Mouse (Mus musculus) small intestine, adult 2 months (tissue): Measurements from ENCODE around the gene Apof. TPM values are rescaled to one million over a fixed set of nuclear protein-coding genes. Genes with fewer than 3 reads are reported as not detected.
A peak's percentile ranks its signal among the peaks of the same experiment; 100 is the strongest.

Experiments
- H3K27ac ChIP-seq: fragments of 200-500 bp; 2 replicates; pipeline ENCODE4 v1.5.1; 2012; ENCODE audit warnings: low read depth, low read length, control low read depth, inconsistent platforms; ENCODE audit not compliant: insufficient read depth
- H3K27me3 ChIP-seq: fragments of 200-500 bp; 2 replicates; pipeline ENCODE4 v1.6.1; 2012; ENCODE audit warnings: mild to moderate bottlenecking, moderate library complexity, low read length, inconsistent platforms; ENCODE audit not compliant: control insufficient read depth, insufficient read depth
- H3K36me3 ChIP-seq: fragments of 200-500 bp; 2 replicates; pipeline ENCODE4 v1.6.1; 2012; ENCODE audit warnings: mild to moderate bottlenecking, low read length, control low read depth, inconsistent platforms; ENCODE audit not compliant: control insufficient read depth, insufficient read depth
- H3K4me1 ChIP-seq: fragments of 200-500 bp; 2 replicates; pipeline ENCODE4 v1.6.1; 2012; ENCODE audit warnings: low read length, inconsistent platforms, mixed read lengths; ENCODE audit not compliant: control insufficient read depth, insufficient read depth, insufficient read length
- H3K4me3 ChIP-seq: fragments of 200-500 bp; 2 replicates; pipeline ENCODE4 v1.5.1; 2012; ENCODE audit warnings: low read depth, mild to moderate bottlenecking, control low read depth, inconsistent platforms, low read length, moderate library complexity
- CTCF ChIP-seq: fragments of 200-500 bp; IDR thresholded peaks from 2 replicates; pipeline ENCODE4 v1.5.1; 2012; ENCODE audit warnings: low read depth, mild to moderate bottlenecking, control low read depth, inconsistent platforms, low read length, moderate library complexity, mixed read lengths; ENCODE audit not compliant: insufficient replicate concordance, insufficient read length; ENCODE audit errors: extremely low read depth
- POLR2A ChIP-seq: fragments of 200-500 bp; IDR thresholded peaks from 2 replicates; pipeline ENCODE4 v1.6.1; 2012; ENCODE audit warnings: low read depth, mild to moderate bottlenecking, control low read depth, inconsistent platforms, low read length, moderate library complexity
- WGBS: fragments of 180-500 bp; shearing (Covaris S2); methylation state at CpG from one replicate; pipeline ENCODE4 v1.1.7; 2018; 5-methylcytosine and 5-hydroxymethylcytosine counted together
- polyA plus RNA-seq: library from polyadenylated mRNA; depleted of rRNA; stranded (reverse); fragments of >200 nt; gene quantifications from 2 replicates; pipeline ENCODE4 v1.2.3, GENCODE M21; 2012

Gene Apof
- polyA plus RNA-seq, 1 experiment, result not detected

DNA sequence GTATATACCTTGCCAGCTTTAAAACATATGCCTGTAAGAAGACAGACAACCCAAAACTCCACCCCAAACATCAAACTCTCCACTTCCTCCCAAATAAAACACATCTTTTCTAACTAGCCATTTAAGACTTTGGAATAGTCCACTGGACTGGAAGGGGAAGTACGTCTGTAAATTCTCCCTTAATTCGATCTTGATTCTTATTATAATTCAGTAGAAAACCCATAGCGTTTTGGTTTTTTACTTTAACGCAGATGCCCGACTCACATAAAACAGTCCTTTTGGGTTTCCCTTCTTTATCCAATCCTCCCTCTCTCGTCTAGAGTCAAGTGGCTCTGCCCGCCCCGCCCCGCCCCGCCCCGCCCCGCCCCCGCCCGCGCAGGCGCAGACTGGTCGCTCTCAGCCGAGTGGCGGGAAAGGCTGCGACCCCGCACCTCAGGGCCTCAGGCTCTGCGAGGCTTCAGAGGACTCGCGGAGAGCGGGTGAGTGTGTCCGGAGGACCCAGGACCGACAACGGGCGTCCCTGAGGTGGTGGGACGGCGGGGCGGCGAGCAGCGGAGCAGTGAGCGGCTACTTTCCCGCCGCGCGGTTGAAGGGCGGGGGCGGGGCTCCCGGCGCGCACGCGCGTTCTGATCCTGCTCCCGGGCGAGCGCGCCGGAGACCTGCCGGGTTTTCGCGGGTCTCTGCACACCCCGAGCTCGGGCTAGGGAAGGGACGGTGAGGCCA lies 36.6 kb upstream of the Apof start, which contains the start of gene Timeless:
Gene Timeless, plus strand, starts transcription at position 369 of the 723 bp plus-strand sequence.
- under 1% methylated on average over 58 of the region's 58 CpGs for WGBS
- Histone ChIP-seq H3K27me3 (no peaks in the 10 kb centered on the region), H3K27ac (peak within 1 kb of the TSS; percentile 87), H3K36me3 (no peaks in the 10 kb centered on the region), H3K4me3 (peak within 1 kb of the TSS; percentile 93), H3K4me1 (no peaks in the 10 kb centered on the region)
- TF ChIP-seq POLR2A (peak; percentile 76; the same call in 1 of the 2 replicates), CTCF (no peak)

DNA sequence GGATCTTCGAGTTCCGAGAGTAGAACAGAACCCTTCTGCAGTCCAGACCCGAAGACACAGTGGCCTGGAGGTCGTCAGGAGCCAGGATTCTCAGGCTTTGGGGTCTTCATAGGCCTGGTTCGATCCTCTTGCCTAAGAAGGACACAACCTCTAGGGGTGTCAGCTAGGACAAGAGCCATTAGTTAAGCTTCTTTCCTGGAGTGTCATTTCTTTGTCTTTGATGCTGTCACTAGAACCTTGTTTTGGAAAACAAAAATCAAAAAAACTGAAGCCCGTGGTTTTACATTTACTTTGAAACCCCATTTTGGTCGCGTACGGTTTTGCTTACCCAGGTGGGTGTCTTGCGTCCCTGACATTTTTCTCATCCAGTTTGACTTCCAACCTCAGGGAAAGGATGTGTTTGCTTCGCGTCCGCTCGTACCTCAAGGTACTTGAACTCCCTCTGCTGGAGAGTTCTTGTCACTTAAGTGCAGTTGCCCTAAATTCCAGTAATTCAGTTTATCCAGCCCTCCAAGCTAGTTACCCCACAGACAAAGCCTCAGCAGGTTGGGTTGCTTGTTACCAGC lies 36.0 kb upstream of the Apof start:
- 0% methylated on average over 14 of the region's 14 CpGs for WGBS
- peak overlapping the region; percentile 87 for H3K27ac ChIP-seq
- H3K36me3 ChIP-seq, result no peaks in the 10 kb centered on the region
- H3K4me3 ChIP-seq, result peak overlapping the region; percentile 93
- no peaks in the 10 kb centered on the region for H3K4me1 ChIP-seq
- no peaks in the 10 kb centered on the region for H3K27me3 ChIP-seq
- TF ChIP-seq CTCF (peak; percentile 59; the same call in 1 of the 2 replicates), POLR2A (no peak)

DNA sequence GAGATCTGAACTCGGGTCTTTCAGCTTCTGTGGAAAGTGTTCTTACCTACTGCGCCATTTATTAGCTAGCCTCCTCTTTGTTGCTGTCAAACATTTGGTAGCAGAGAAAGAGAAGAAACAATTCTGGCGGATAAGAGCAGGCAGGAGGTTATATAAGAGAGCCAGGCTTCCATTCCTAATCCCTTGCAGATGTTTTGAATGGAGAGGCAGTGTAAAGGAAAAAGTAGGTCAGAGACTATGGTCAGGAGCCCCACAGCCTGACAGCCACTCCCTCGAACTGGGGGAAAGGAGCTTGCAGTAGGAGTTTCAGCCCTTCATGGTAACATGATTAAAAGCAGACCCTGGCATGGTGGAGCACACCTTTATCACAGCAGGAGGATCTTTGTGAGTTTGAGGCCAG lies 32.1 kb upstream of the Apof start:
- 69% methylated on average over 4 of the region's 4 CpGs for WGBS
- TF ChIP-seq CTCF (no peak), POLR2A (no peak)

DNA sequence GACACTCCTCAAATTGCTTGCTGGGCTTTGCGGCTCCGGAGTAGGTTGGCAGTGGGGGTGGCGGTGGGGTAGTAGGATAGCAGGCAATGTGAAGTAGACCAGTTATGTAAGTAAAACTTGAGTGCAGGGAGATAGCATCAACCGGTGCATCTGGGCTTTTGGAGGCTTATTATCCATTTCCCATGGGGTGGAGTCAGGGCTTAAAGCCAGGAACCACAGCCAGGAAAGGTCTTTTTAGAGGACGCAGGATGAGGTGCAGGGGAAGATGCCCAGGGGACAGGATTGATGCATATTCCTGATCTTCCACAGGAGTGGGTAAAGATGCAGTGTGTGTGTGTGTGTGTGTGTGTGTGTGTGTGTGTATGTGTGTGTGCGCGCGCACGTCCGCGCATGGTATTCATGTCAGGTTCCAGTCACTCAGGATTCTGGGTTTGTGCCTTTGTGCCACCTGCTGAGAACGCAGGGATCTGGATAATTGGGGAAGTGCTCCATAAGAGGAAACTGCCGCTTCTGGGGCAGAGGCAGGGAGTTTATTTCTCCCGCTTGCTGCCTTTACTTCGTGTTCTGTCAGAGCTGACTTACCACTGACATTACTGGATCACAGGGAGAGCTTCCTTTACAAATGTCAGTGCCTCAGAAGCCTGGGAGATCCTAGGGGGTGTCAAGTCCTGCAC lies 30.5 kb upstream of the Apof start:
- no peak overlapping the region for H3K4me3 ChIP-seq
- 72% methylated on average over 15 of the region's 15 CpGs for WGBS
- H3K4me1 ChIP-seq, result no peaks in the 10 kb centered on the region
- no peak overlapping the region for H3K27ac ChIP-seq
- no peaks in the 10 kb centered on the region for H3K27me3 ChIP-seq
- no peak for TF ChIP-seq CTCF
- no peak for TF ChIP-seq POLR2A
- no peaks in the 10 kb centered on the region for H3K36me3 ChIP-seq

More for the DNA sequence above, 32.1 kb upstream of the Apof start:
- Histone ChIP-seq H3K36me3 (no peaks in the 10 kb centered on the region), H3K4me3 (no peak overlapping the region), H3K4me1 (no peaks in the 10 kb centered on the region), H3K27ac (no peak overlapping the region), H3K27me3 (no peaks in the 10 kb centered on the region)

DNA sequence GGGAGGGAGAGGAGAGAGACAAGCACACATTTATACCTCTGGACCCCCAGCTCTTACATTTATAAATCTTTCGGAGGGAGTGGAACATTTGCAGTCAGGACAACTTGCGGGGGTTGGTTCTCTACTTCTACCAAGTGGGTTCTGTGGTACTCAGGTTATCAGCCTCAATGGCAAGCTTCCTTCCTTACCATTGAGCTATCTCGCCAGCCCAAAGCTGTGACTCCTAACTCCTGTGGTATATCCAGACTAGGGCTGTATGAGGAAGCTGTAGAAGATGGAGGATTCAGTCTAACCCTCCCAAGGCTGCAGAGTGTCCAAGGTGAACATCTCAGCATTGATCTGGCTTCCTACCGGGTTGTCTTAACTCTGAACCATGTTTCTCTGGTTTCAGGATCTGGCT lies 29.3 kb upstream of the Apof start:
- 94% methylated on average over 4 of the region's 4 CpGs for WGBS
- no peaks in the 10 kb centered on the region for H3K4me1 ChIP-seq
- H3K36me3 ChIP-seq, result no peaks in the 10 kb centered on the region; the same call in 1 of the 2 replicates
- H3K27me3 ChIP-seq, result no peaks in the 10 kb centered on the region
- H3K4me3 ChIP-seq, result no peak overlapping the region
- no peak overlapping the region for H3K27ac ChIP-seq
- no peak for TF ChIP-seq POLR2A
- TF ChIP-seq CTCF, result no peak

GRCm38 (mm10) chr10:128240131-128240530 lies 28.3 kb upstream of the Apof start:
- no peaks in the 10 kb centered on the region for H3K27me3 ChIP-seq
- no peaks in the 10 kb centered on the region; the same call in 1 of the 2 replicates for H3K36me3 ChIP-seq
- WGBS, result 84% methylated on average over 18 of the region's 18 CpGs
- H3K27ac ChIP-seq, result no peak overlapping the region
- no peak overlapping the region for H3K4me3 ChIP-seq
- TF ChIP-seq POLR2A (no peak), CTCF (no peak)
- H3K4me1 ChIP-seq, result no peaks in the 10 kb centered on the region

GRCm38 (mm10) chr10:128243252-128243651 lies 25.2 kb upstream of the Apof start:
- H3K4me3 ChIP-seq, result no peak overlapping the region
- H3K27me3 ChIP-seq, result no peaks in the 10 kb centered on the region
- WGBS, result 86% methylated on average over 8 of the region's 8 CpGs
- H3K27ac ChIP-seq, result no peak overlapping the region
- no peaks in the 10 kb centered on the region; the same call in 1 of the 2 replicates for H3K36me3 ChIP-seq
- TF ChIP-seq CTCF (no peak), POLR2A (no peak)
- H3K4me1 ChIP-seq, result no peaks in the 10 kb centered on the region
